ENCODE assay signal across 13 mouse cellular contexts in genomic region chr11:113277034-113277612, GRCm38 (mm10).
DNase-seq lines count a peak whose midpoint lies in the region; ATAC-seq lines count a peak whose summit lies in the region.
"Had no signal": no experiment of that assay in that cellular context is flagged by ENCODE, and none has a peak within 500 bp of the region (broad histone marks: within the 10 kb centered on the region; RNA-seq: fewer than 3 reads in every experiment).

No protein-coding gene starts in this region.

- H3K4me2 ChIP-seq in midbrain, embryonic 14.5 days (ENCODE audit: low read length) = no peak overlapping the region
- no peak overlapping the region for H3K4me2 ChIP-seq in midbrain, embryonic 11.5 days
- no peak overlapping the region for H3K4me2 ChIP-seq in hindbrain, embryonic 14.5 days (replicated peaks)
- H3K4me2 ChIP-seq in neural tube, embryonic 13.5 days = no peak overlapping the region
- H3K4me2 ChIP-seq: heart, embryonic 13.5 days; stomach, embryonic 15.5 days had no signal

- H3K4me1 ChIP-seq in midbrain, embryonic 14.5 days (ENCODE audit: control insufficient read depth, insufficient read depth, low read length) = no peaks in the 10 kb centered on the region
- peaks cover 6% of the 10 kb centered on the region for H3K4me1 ChIP-seq in midbrain, embryonic 11.5 days (ENCODE audit: control insufficient read depth, insufficient read depth, low read length)
- peaks cover 9% of the 10 kb centered on the region; the same call in 1 of the 2 replicates for H3K4me1 ChIP-seq in hindbrain, embryonic 14.5 days (replicated peaks; ENCODE audit: control insufficient read depth, insufficient read depth, low read length)
- H3K4me1 ChIP-seq in neural tube, embryonic 13.5 days (replicated peaks) = peaks cover 36% of the 10 kb centered on the region
- H3K4me1 ChIP-seq: heart, embryonic 13.5 days had no signal

- WGBS in midbrain, embryonic 14.5 days = 44% methylated on average over 10 of the region's 10 CpGs
- WGBS in midbrain, embryonic 11.5 days = 65% methylated on average over 10 of the region's 10 CpGs
- WGBS in hindbrain, embryonic 14.5 days = 54% methylated on average over 10 of the region's 10 CpGs
- WGBS in neural tube, embryonic 13.5 days = 53% methylated on average over 10 of the region's 10 CpGs

- H3K9ac ChIP-seq in midbrain, embryonic 14.5 days (replicated peaks; ENCODE audit: low read length) = no peak overlapping the region
- H3K9ac ChIP-seq in midbrain, embryonic 11.5 days (ENCODE audit: low read length) = no peak overlapping the region
- no peak overlapping the region for H3K9ac ChIP-seq in hindbrain, embryonic 14.5 days
- H3K9ac ChIP-seq in neural tube, embryonic 13.5 days = no peak overlapping the region
- H3K9ac ChIP-seq: heart, embryonic 13.5 days; stomach, embryonic 15.5 days had no signal

- H3K27me3 ChIP-seq in midbrain, embryonic 14.5 days (ENCODE audit: control insufficient read depth, insufficient read depth, low read length) = no peaks in the 10 kb centered on the region
- no peaks in the 10 kb centered on the region for H3K27me3 ChIP-seq in midbrain, embryonic 11.5 days (ENCODE audit: control insufficient read depth, insufficient read depth, low read length)
- no peaks in the 10 kb centered on the region for H3K27me3 ChIP-seq in hindbrain, embryonic 14.5 days (ENCODE audit: control insufficient read depth, insufficient read depth, low read length)
- H3K27me3 ChIP-seq in neural tube, embryonic 13.5 days = no peaks in the 10 kb centered on the region
- H3K27me3 ChIP-seq: heart, embryonic 13.5 days; stomach, embryonic 15.5 days had no signal

- no peaks in the 10 kb centered on the region for H3K36me3 ChIP-seq in midbrain, embryonic 14.5 days (ENCODE audit: control insufficient read depth, insufficient read depth, low read length)
- H3K36me3 ChIP-seq in midbrain, embryonic 11.5 days (ENCODE audit: control insufficient read depth, insufficient read depth, low read length) = no peaks in the 10 kb centered on the region
- no peaks in the 10 kb centered on the region for H3K36me3 ChIP-seq in hindbrain, embryonic 14.5 days (replicated peaks; ENCODE audit: control insufficient read depth, insufficient read depth)
- no peaks in the 10 kb centered on the region for H3K36me3 ChIP-seq in neural tube, embryonic 13.5 days
- H3K36me3 ChIP-seq: G1E; heart, embryonic 13.5 days; stomach, embryonic 15.5 days had no signal

- ATAC-seq in midbrain, embryonic 14.5 days (ENCODE audit: low FRiP score, low TSS enrichment) = no peak
- no peak for ATAC-seq in midbrain, embryonic 11.5 days (ENCODE audit: low FRiP score)
- ATAC-seq in hindbrain, embryonic 14.5 days (ENCODE audit: low FRiP score) = no peak
- no peak for ATAC-seq in neural tube, embryonic 13.5 days (ENCODE audit: low read depth)
- ATAC-seq: lung, postnatal 0 days had no signal

- no peak overlapping the region for H3K27ac ChIP-seq in midbrain, embryonic 14.5 days (replicated peaks; ENCODE audit: low read depth, low read length)
- no peak overlapping the region for H3K27ac ChIP-seq in midbrain, embryonic 11.5 days (ENCODE audit: low read depth, low read length)
- H3K27ac ChIP-seq in hindbrain, embryonic 14.5 days = 0 out of 2 replicates have a peak overlapping the region, but pooled peaks have one; percentile 26
- H3K27ac ChIP-seq in neural tube, embryonic 13.5 days (replicated peaks) = peak overlapping the region; percentile 47
- H3K27ac ChIP-seq: heart, embryonic 13.5 days; stomach, embryonic 15.5 days had no signal

- H3K4me3 ChIP-seq in midbrain, embryonic 14.5 days (replicated peaks; ENCODE audit: low read depth, low read length) = no peak overlapping the region
- H3K4me3 ChIP-seq in midbrain, embryonic 11.5 days (ENCODE audit: low read depth, low read length) = no peak overlapping the region
- no peak overlapping the region for H3K4me3 ChIP-seq in hindbrain, embryonic 14.5 days (replicated peaks; ENCODE audit: low read length)
- no peak overlapping the region for H3K4me3 ChIP-seq in neural tube, embryonic 13.5 days
- H3K4me3 ChIP-seq: heart, embryonic 13.5 days; stomach, embryonic 15.5 days had no signal

- peak; percentile 27 for DNase-seq in cerebellum, adult 9-11 months
- DNase-seq in cerebellum, postnatal 36 days = no peak
- DNase-seq in midbrain, embryonic 14.5 days = peak; percentile 56
- DNase-seq in midbrain, embryonic 11.5 days (ENCODE audit: low spot score, missing footprints) = no peak
- DNase-seq in hindbrain, embryonic 14.5 days (ENCODE audit: low spot score) = no peak
- DNase-seq in urinary bladder, adult 18-20 months (ENCODE audit: low spot score in 2 of 2) = no peak
- DNase-seq in thymus, postnatal 10 days (ENCODE audit: low spot score in 2 of 2) = no peak
- DNase-seq: kidney, adult 11 months had no signal

- no peaks in the 10 kb centered on the region for H3K9me3 ChIP-seq in midbrain, embryonic 14.5 days (ENCODE audit: control insufficient read depth, low read length)
- H3K9me3 ChIP-seq in midbrain, embryonic 11.5 days (ENCODE audit: control insufficient read depth, low read length) = no peaks in the 10 kb centered on the region
- no peaks in the 10 kb centered on the region for H3K9me3 ChIP-seq in hindbrain, embryonic 14.5 days (ENCODE audit: control insufficient read depth, low read length)
- H3K9me3 ChIP-seq in neural tube, embryonic 13.5 days = no peaks in the 10 kb centered on the region
- H3K9me3 ChIP-seq: heart, embryonic 13.5 days; stomach, embryonic 15.5 days had no signal

Comparison
In these comparisons a context has a peak if more than half of its experiments do, and no peak if none do; other contexts are left out.
1. DNase-seq: peak in cerebellum, adult 9-11 months (single experiment) and midbrain, embryonic 14.5 days (single experiment); none in cerebellum, postnatal 36 days (0 of 2), midbrain, embryonic 11.5 days (single experiment), hindbrain, embryonic 14.5 days (single experiment), urinary bladder, adult 18-20 months (0 of 2) and thymus, postnatal 10 days (0 of 2).
2. H3K27ac ChIP-seq: peak in hindbrain, embryonic 14.5 days (single experiment) and neural tube, embryonic 13.5 days (single experiment); none in midbrain, embryonic 14.5 days (single experiment) and midbrain, embryonic 11.5 days (single experiment).